Mouse (Mus musculus) CD4-positive, CD25-positive, alpha-beta regulatory T cell (primary cell): ENCODE measurements around the gene Lgals2. TPM values are rescaled to one million over a fixed set of nuclear protein-coding genes. Genes with fewer than 3 reads are reported as not detected.

Experiments
- polyA plus RNA-seq: library from polyadenylated mRNA; unstranded; fragments of 100-300 nt; shearing (Covaris generic); gene quantifications from one replicate; pipeline ENCODE4 v1.2.1, GENCODE M21; 2017

The Lgals2 gene
- polyA plus RNA-seq, result not detected

DNA sequence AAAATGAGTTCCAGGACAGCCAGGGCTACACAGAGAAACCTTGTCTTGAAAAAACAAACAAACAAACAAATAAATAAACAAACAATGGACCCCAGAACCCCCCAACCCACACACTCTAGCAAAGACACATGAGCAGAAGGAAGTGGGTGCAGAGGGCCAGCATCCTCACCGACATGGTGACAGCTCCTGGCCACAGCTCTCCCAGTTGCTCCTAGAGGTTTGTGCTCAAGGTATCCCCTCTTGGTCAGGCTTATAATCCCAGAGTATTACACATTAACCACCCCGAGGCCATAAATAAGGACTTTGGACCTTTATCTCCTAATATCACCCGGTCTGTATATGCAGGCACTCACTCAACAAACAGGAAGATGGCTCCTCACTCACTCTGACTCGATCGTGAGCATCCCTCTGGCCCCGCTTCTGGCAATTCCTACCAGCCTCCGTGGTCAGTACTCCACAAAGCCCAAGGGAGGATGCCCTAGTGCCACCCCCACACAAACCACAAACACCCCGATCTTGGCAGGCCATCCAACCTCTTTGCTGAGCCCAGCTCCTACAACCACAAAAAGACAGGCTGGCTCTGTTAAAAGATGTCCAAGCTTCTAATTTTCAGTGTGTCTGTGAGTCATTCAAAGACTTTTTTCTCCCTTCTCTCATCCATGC, at the start of gene Lgals2:
Gene Lgals2, minus strand, starts transcription at position 227 of the 663 bp plus-strand sequence.

DNA sequence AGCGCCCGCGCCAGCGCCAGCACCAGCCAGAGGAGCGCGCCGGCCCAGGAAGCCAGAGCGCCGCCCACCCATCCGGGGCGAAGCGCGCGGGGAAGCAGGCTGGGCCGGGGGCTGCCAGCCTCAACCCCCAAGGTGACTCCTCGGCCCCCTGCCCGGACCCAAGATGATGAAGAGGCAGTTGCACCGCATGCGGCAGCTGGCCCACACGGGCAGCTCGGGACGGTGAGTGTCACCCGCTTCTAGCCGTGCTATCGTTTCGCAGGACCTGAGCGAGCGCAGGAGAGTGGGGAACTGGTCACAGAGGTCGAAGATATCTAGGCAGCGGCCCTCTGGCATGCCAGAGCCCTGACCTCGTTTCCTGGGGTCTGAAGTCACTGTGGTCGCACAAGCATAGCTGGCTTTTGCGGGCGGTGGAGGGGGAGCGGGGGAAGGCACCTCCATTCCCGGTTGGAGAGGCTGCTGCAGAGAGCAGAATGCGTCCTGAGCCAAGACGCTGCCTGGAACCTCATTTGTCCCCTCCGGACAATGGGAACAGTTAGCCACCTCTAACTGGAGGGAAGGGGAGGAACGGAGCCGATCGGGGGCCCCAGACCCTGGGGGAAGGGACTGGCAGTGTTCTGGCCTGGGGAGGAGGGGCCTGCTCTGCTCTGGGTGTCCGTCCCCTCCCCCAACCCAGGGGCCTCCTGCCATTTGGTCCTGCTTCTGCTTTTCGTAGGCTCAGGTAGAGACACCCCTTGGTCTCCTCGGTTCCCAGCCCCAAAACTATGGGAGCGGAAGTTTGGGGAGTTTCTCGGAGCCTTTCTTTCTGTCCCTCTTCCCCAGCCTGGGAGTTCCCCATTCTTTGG, 44.6 kb upstream of the Lgals2 start, which contains the start of gene Sh3bp1:
Gene Sh3bp1, plus strand, starts transcription at position 29 of the 845 bp plus-strand sequence.

DNA sequence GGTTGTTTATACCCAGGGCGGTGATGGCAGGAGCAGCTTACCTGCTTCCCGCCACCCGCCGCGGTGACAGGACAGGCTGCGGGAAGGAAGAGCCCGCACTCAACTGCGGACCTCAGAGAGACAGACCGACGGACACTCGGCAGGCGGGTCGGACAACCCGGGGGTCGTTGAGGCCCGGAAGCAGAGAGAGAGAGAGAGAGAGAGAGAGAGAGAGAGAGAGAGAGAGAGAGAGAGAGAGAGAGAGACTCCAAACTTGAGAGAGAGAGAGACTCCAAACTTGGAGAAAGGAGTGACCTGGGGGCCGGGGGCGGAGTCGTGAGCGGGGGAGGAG, 44.0 kb upstream of the Lgals2 start, which contains the start of gene Gm49510:
Gene Gm49510, plus strand, starts transcription at position 259 of the 331 bp plus-strand sequence.

DNA sequence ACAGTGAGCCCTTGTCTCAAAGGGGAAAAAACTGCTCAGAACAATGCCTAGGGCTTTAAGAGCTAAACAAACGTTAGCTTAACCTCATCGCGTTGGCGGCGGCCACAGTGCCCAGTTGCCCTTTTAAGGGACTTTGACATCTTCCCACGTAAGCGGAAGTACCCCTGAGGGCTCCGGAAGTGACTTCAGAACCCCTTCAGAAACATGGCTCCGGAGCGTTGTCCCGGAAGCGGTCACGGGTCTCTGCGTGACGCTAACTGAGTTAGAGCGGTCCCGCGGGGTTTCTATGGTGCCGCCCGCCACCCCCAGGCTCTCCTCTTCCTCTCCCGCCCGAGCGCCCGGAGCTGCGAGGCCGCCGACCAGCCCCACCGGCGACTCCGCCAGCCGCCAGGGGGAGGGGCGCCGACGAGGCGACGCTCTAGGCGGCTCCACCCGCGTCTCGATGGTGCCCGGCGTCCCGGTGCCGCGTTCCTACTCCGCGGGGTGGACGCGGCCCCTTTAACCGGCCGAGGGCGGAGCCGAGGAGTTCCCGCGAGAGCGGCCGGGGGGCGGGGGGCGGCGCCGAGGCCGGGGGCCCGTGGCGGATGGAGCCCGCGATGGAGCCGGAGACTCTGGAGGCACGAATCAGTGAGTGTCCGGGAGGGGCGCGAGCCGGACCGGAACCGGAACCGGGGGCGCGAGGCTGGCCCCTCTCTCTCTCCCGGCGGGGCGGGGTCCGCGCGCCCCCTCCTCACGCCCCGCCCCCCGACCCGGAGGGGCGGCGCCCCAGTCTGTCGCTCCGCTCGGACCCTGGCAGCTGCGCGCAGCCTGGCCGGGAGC, 21.9 kb upstream of the Lgals2 start, which contains the start of gene Gga1:
Gene Gga1, plus strand, starts transcription at position 200 of the 819 bp plus-strand sequence.

DNA sequence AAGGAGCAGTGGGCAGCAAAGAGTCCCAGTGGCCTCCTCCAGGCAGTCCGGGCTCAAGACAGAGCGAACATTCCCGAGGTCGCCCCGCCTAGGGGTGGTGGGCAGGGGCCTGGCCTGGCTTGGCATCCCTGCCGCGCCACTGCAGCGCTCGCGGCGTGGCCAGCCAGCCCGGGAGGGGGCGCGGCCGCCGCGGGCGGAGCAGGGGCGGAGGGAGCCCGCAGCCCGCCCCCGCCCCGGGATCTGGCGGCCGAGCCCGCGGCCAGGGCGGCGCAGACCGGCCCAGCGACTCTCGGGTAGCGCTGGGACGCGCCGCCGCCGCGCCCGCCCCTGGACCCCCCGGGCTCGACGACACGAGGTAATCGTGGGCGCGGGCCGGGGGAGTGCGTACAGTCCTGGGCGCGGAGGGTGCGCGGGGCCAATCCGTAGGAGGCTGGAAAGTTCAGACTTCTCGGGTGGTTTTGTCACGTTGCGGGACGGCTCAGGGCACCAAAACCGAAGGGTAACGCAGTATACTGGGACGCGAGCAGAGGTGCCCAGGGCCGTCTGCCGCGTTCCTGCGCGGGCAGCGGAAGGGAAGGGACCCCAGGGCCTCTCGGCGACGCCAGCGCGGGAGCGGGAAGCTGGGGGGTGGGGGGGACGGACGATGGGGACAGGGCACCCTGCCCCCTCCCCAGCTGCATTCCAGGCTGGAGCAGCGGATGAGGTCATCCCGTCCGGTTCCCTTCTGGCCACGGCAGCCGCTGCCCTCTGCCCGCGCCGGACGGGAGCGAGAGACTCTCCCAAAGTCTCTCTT, 12.8 kb downstream of the Lgals2 start, which contains the start of gene Cdc42ep1:
Gene Cdc42ep1, plus strand, starts transcription at position 254 of the 793 bp plus-strand sequence.

DNA sequence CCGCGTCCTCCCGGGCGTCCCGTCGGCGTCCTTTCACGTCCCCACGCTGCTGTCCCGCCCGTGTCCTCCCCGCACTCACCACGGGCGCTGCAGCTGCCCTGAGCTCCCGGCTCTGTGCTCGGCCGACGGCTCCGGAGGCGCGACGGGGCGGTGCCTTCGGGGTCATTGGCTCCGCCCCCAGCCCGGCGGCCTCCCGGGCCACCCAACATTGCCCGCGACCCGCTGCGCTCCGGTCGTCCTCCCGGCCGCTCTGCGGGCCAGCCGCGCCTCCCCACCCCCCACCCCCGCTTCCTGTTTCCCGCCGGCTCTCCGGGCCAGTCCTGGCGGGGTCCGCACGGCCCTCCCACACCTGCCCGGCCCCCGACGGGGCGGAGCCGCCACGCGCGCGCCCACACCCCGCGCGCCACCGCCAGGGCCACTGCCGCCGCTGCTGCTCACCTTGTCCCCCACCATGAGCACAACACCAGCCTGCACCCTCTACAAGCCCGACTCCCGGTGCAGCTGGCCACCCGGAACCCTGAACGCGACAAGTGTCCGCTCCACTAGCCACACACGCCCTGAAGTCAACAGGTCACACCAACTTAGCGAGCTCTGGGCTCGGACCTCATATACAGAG, 52.4 kb downstream of the Lgals2 start, which contains the start of gene Card10:
Gene Card10, minus strand, starts transcription at position 267 of the 616 bp plus-strand sequence.

Other genes with a start within 250 kb of the Lgals2 start
- gene Elfn2, start 136.8 kb downstream of the Lgals2 start, polyA plus RNA-seq, result 0.04 TPM
- 156 TPM for gene Mfng, start 82.1 kb downstream of the Lgals2 start, polyA plus RNA-seq
- 0.12 TPM for gene Card10, start 52.5 kb downstream of the Lgals2 start, polyA plus RNA-seq
- gene Cdc42ep1, start 12.9 kb downstream of the Lgals2 start, polyA plus RNA-seq, result not detected
- 74.6 TPM for gene Gga1, start 21.7 kb upstream of the Lgals2 start, polyA plus RNA-seq
- gene Gm49510, start 44.1 kb upstream of the Lgals2 start, polyA plus RNA-seq, result 0.39 TPM
- gene Sh3bp1, start 44.2 kb upstream of the Lgals2 start, polyA plus RNA-seq, result 238 TPM
- gene Pdxp, start 58.4 kb upstream of the Lgals2 start, polyA plus RNA-seq, result 28.4 TPM
- gene Lgals1, start 71.2 kb upstream of the Lgals2 start, polyA plus RNA-seq, result 284 TPM
- gene Nol12, start 79.4 kb upstream of the Lgals2 start, polyA plus RNA-seq, result 48.6 TPM
- gene Triobp, start 92.2 kb upstream of the Lgals2 start, polyA plus RNA-seq, result 92.1 TPM
- 83.9 TPM for gene H1f0, start 172.9 kb upstream of the Lgals2 start, polyA plus RNA-seq
- 1.2 TPM for gene Galr3, start 186.4 kb upstream of the Lgals2 start, polyA plus RNA-seq
- 59.7 TPM for gene Ankrd54, start 207.4 kb upstream of the Lgals2 start, polyA plus RNA-seq
- 155 TPM for gene Eif3l, start 219.7 kb upstream of the Lgals2 start, polyA plus RNA-seq